Mouse (Mus musculus) embryonic facial prominence, embryonic 10.5 days (tissue): ENCODE measurements at regions not wholly inside any gene's neighbourhood (a gene's known extent, or its start where the extent isn't known, plus 50 kb on each side); places are given as distances from the start of the nearest gene placed in this dataset.

ENCODE experiments used
- DNase-seq: peaks from one replicate; pipeline ENCODE4 v3.0.0-alpha.2; 2017; ENCODE audit warnings: low spot score
- H3K27ac ChIP-seq: fragments of 300-500 bp; sonication (generic); replicated peaks from 2 replicates; pipeline ENCODE4 v1.5.1; 2016; ENCODE audit warnings: mild to moderate bottlenecking
- H3K27me3 ChIP-seq: fragments of 300-500 bp; sonication (generic); replicated peaks from 2 replicates; pipeline ENCODE4 v1.6.1; 2016; ENCODE audit warnings: low read depth, mild to moderate bottlenecking; ENCODE audit not compliant: poor library complexity, severe bottlenecking
- H3K36me3 ChIP-seq: fragments of 300-500 bp; sonication (generic); replicated peaks from 2 replicates; pipeline ENCODE4 v1.6.1; 2016; ENCODE audit warnings: mild to moderate bottlenecking, moderate library complexity
- H3K4me1 ChIP-seq: fragments of 300-500 bp; sonication (generic); 2 replicates; pipeline ENCODE4 v1.6.1; 2016
- H3K4me3 ChIP-seq: fragments of 300-500 bp; sonication (generic); 2 replicates; pipeline ENCODE4 v1.5.1; 2016; ENCODE audit warnings: mild to moderate bottlenecking, moderate library complexity
- H3K9me3 ChIP-seq: fragments of 300-500 bp; sonication (generic); 2 replicates; pipeline ENCODE4 v1.6.1; 2016; ENCODE audit warnings: mild to moderate bottlenecking
- WGBS: fragments of 180-500 bp; shearing (Covaris S2); methylation state at CpG from one replicate; pipeline ENCODE4 v1.1.7; 2016; 5-methylcytosine and 5-hydroxymethylcytosine counted together

GRCm38 (mm10) chr11:48418066-48418756 is 381.9 kb upstream of the Rack1 start:
- WGBS, result 85% methylated on average over 6 of the region's 6 CpGs
- H3K36me3 ChIP-seq, result no peaks in the 10 kb centered on the region
- no peaks in the 10 kb centered on the region for H3K9me3 ChIP-seq
- no peaks in the 10 kb centered on the region for H3K4me1 ChIP-seq
- no peak overlapping the region for H3K4me3 ChIP-seq
- no peaks in the 10 kb centered on the region for H3K27me3 ChIP-seq
- no peak overlapping the region for H3K27ac ChIP-seq
- DNase-seq, result no peak

DNA sequence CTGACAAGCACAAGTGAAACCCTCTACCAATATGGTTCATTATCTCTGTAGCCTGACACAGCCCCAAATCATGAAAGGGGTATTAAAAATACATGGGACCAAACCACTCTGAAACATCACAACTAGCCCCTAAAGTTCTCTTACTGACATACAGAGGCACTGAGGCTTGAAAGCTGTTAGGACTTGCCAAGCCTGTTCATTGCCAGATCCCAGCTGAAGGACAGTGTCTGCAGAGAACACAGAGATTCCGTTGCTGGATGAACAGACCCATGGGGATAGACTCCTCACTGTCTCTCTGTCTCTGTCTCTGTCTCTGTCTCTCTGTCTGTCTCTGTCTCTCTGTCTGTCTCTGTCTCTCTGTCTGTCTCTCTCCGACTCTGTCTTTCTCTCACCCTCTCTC is 382.5 kb upstream of the Rack1 start:
- Histone ChIP-seq H3K27me3 (no peaks in the 10 kb centered on the region), H3K36me3 (no peaks in the 10 kb centered on the region), H3K4me1 (no peaks in the 10 kb centered on the region), H3K9me3 (no peaks in the 10 kb centered on the region), H3K4me3 (no peak overlapping the region), H3K27ac (no peak overlapping the region)
- no peak for DNase-seq
- WGBS, result 92% methylated on average over 2 of the region's 2 CpGs

- no peak for DNase-seq
- Histone ChIP-seq H3K36me3 (no peaks in the 10 kb centered on the region), H3K27me3 (no peaks in the 10 kb centered on the region), H3K27ac (no peak overlapping the region), H3K4me1 (no peaks in the 10 kb centered on the region), H3K9me3 (no peaks in the 10 kb centered on the region), H3K4me3 (no peak overlapping the region)
- WGBS, result 53% methylated on average over 2 of the region's 2 CpGs
These were observed 402.1 kb upstream of the Rack1 start for GRCm38 (mm10) chr11:48398032-48398431.

DNA sequence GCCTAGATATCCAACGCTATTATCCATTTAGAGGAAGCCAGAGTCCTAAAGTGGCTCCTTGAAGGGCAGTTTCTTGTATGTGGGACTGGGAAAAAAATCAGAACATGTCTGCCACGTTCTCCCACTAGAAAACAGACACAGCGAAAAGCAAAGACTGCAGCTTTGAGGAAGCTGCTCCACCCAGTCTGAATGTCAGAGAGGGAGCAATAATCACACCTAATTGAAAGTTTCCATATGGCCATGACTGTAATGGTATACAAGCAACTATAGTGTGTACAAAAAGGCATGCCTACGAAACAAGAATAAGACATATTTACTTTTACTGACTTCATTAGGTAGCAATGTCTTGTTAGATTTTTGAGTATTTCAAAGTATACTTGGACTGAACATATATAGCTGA is 392.7 kb upstream of the Sgcd start:
- DNase-seq, result no peak
- no peaks in the 10 kb centered on the region for H3K9me3 ChIP-seq
- H3K27me3 ChIP-seq, result no peaks in the 10 kb centered on the region
- H3K4me1 ChIP-seq, result peaks cover 7% of the 10 kb centered on the region; the same call in 1 of the 2 replicates
- WGBS, result 78% methylated on average over 4 of the region's 4 CpGs
- no peak overlapping the region for H3K4me3 ChIP-seq
- no peaks in the 10 kb centered on the region for H3K36me3 ChIP-seq
- no peak overlapping the region for H3K27ac ChIP-seq

- WGBS, result 71% methylated on average over 4 of the region's 4 CpGs
These were observed 389.3 kb upstream of the Sgcd start for GRCm38 (mm10) chr11:48378044-48378443.

GRCm38 (mm10) chr11:48377269-48377668 is 388.5 kb upstream of the Sgcd start:
- H3K4me1 ChIP-seq, result peaks cover 7% of the 10 kb centered on the region; the same call in 1 of the 2 replicates
- no peak overlapping the region for H3K27ac ChIP-seq
- H3K36me3 ChIP-seq, result no peaks in the 10 kb centered on the region
- no peaks in the 10 kb centered on the region for H3K27me3 ChIP-seq
- DNase-seq, result no peak
- H3K9me3 ChIP-seq, result no peaks in the 10 kb centered on the region
- H3K4me3 ChIP-seq, result no peak overlapping the region

More at GRCm38 (mm10) chr11:48378044-48378443, 389.3 kb upstream of the Sgcd start:
- Histone ChIP-seq H3K9me3 (no peaks in the 10 kb centered on the region), H3K4me3 (no peak overlapping the region), H3K27ac (no peak overlapping the region), H3K27me3 (no peaks in the 10 kb centered on the region), H3K4me1 (peaks cover 7% of the 10 kb centered on the region; the same call in 1 of the 2 replicates), H3K36me3 (no peaks in the 10 kb centered on the region)
- DNase-seq, result no peak

- DNase-seq, result no peak
- WGBS, result 76% methylated on average over 4 of the region's 4 CpGs
- H3K27ac ChIP-seq, result no peak overlapping the region
- no peaks in the 10 kb centered on the region for H3K4me1 ChIP-seq
- H3K9me3 ChIP-seq, result no peaks in the 10 kb centered on the region
- no peaks in the 10 kb centered on the region for H3K36me3 ChIP-seq
- no peaks in the 10 kb centered on the region for H3K27me3 ChIP-seq
- no peak overlapping the region for H3K4me3 ChIP-seq
These were observed 362.7 kb upstream of the Sgcd start for GRCm38 (mm10) chr11:48351349-48352023.

- DNase-seq, result peak; percentile 64
- Histone ChIP-seq H3K4me3 (no peak overlapping the region), H3K9me3 (no peaks in the 10 kb centered on the region), H3K27me3 (no peaks in the 10 kb centered on the region), H3K36me3 (no peaks in the 10 kb centered on the region), H3K27ac (no peak overlapping the region), H3K4me1 (no peaks in the 10 kb centered on the region; the same call in 1 of the 2 replicates)
- WGBS, result 34% methylated on average over 1 of the region's 1 CpGs
These were observed 325.7 kb upstream of the Sgcd start for GRCm38 (mm10) chr11:48314500-48314899.

DNA sequence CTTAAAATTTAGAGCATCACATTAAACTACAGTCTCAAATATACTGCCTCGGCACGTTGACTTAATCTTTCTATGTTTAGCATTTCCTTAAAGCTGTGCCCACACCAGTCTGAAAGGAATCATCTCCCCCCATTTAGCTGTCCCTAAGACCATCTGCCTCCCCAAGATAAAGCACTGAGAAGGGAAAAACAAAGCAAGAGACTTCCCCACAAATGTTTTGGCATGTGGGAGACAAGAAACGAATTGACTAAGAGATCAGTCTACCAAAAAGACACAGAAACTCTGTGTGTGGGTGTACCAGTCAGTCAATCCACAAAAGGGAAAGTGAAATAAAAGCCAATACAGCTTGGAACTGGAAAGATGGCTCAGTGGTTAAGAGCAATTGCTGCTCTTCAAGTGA is 306.6 kb upstream of the Sgcd start:
- H3K9me3 ChIP-seq, result no peaks in the 10 kb centered on the region
- H3K36me3 ChIP-seq, result no peaks in the 10 kb centered on the region
- H3K27ac ChIP-seq, result no peak overlapping the region
- H3K4me3 ChIP-seq, result no peak overlapping the region
- WGBS, result 81% methylated on average over 3 of the region's 3 CpGs
- H3K27me3 ChIP-seq, result no peaks in the 10 kb centered on the region
- H3K4me1 ChIP-seq, result no peaks in the 10 kb centered on the region
- no peak for DNase-seq

- DNase-seq, result no peak
- no peaks in the 10 kb centered on the region for H3K27me3 ChIP-seq
- H3K4me1 ChIP-seq, result 0 out of 2 replicates have a peak, but pooled peaks cover 2% of the 10 kb centered on the region
- H3K36me3 ChIP-seq, result no peaks in the 10 kb centered on the region
- no peak overlapping the region for H3K27ac ChIP-seq
- no peak overlapping the region for H3K4me3 ChIP-seq
- 88% methylated on average over 3 of the region's 3 CpGs for WGBS
- H3K9me3 ChIP-seq, result no peaks in the 10 kb centered on the region
These were observed 273.7 kb upstream of the Sgcd start for GRCm38 (mm10) chr11:48262492-48262891.

DNA sequence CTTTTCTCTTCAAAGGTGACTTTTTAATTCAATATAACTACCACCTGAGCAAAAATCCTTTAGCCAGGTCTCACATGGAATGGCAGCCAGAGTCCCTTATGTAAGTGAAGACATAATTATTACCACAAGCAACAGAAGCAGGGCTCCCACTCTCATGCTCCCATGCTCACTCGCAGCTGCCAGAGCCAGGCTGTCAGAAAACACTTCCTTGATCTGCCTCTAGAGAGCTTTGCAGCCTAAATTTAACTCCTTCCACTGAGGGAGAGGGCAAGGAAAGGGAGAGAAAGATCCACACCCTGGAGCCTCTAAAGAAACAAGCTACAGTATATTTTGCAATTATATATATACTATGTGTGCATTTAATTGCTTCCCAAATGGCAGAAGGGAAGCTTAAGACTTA is 272.3 kb upstream of the Sgcd start:
- H3K27me3 ChIP-seq, result no peaks in the 10 kb centered on the region
- no peak overlapping the region for H3K4me3 ChIP-seq
- no peak overlapping the region for H3K27ac ChIP-seq
- no peak for DNase-seq
- H3K9me3 ChIP-seq, result no peaks in the 10 kb centered on the region
- no peaks in the 10 kb centered on the region for H3K36me3 ChIP-seq
- 0 out of 2 replicates have a peak, but pooled peaks cover 2% of the 10 kb centered on the region for H3K4me1 ChIP-seq
- WGBS, result 23% methylated on average over 1 of the region's 1 CpGs

GRCm38 (mm10) chr11:48250678-48251317 is 262.0 kb upstream of the Sgcd start:
- H3K4me1 ChIP-seq, result no peaks in the 10 kb centered on the region
- no peak for DNase-seq
- H3K9me3 ChIP-seq, result no peaks in the 10 kb centered on the region
- no peaks in the 10 kb centered on the region for H3K36me3 ChIP-seq
- WGBS, result 61% methylated on average over 4 of the region's 4 CpGs
- H3K27ac ChIP-seq, result no peak overlapping the region
- no peaks in the 10 kb centered on the region for H3K27me3 ChIP-seq
- H3K4me3 ChIP-seq, result no peak overlapping the region

- Histone ChIP-seq H3K4me3 (no peak overlapping the region), H3K27me3 (no peaks in the 10 kb centered on the region), H3K9me3 (no peaks in the 10 kb centered on the region), H3K27ac (no peak overlapping the region), H3K4me1 (no peaks in the 10 kb centered on the region), H3K36me3 (no peaks in the 10 kb centered on the region)
- DNase-seq, result no peak
- 73% methylated on average over 1 of the region's 1 CpGs for WGBS
These were observed 260.5 kb upstream of the Sgcd start for GRCm38 (mm10) chr11:48249315-48249714.
